Mouse (Mus musculus): ENCODE measurements around the gene Gtf3c1. TPM values are rescaled to one million over a fixed set of nuclear protein-coding genes. Genes with fewer than 3 reads are reported as not detected.

Gene Gtf3c1
- polyA plus RNA-seq, 1 experiment: 17.6 TPM

- 79% methylated on average over 4 of the region's 4 CpGs for WGBS
- no peak overlapping the region for H3K27ac ChIP-seq (ENCODE audit: control insufficient read depth, insufficient read depth, low read depth, low read length, poor library complexity)
- TF ChIP-seq CTCF (IDR thresholded peaks at IDR 0.05; ENCODE audit: control insufficient read depth, insufficient read depth, low read length): no peak
- TF ChIP-seq POLR2A (IDR thresholded peaks at IDR 0.05; ENCODE audit: borderline replicate concordance, control insufficient read depth, low read depth, low read length): no peak
- no peak overlapping the region for H3K4me3 ChIP-seq (replicated peaks; ENCODE audit: control insufficient read depth, low read depth, low read length)
- no peaks in the 10 kb centered on the region for H3K4me1 ChIP-seq (ENCODE audit: control insufficient read depth, insufficient read depth, low read length)
Observed at GRCm38 (mm10) chr7:125690516-125690915, 17.1 kb downstream of the Gtf3c1 start.

DNA sequence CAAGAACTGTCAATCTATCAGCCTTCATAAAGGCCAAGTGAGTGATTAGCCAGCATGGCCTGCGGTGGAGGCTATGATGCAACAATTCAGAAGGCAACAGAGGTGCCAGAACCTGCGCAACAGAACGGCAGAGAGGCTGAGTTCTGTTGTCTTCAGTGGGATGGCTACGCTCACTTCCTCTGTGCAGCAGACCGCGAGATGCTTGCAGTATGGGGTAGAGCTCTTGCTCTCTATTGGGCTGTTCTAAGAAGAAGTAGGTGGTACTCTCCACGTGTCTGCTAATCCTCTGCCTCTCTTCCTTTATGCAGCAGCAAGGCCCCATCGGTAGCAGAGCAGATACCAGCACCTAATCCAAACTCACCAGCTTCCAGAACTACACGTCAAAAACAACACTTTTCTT, 27.6 kb downstream of the Gtf3c1 start:
- WGBS: 60% methylated on average over 9 of the region's 9 CpGs
- H3K4me1 ChIP-seq (ENCODE audit: control insufficient read depth, insufficient read depth, low read length): no peaks in the 10 kb centered on the region; the same call in 1 of the 2 replicates
- H3K27ac ChIP-seq (ENCODE audit: control insufficient read depth, insufficient read depth, low read depth, low read length, poor library complexity): no peak overlapping the region
- H3K4me3 ChIP-seq (replicated peaks; ENCODE audit: control insufficient read depth, low read depth, low read length): no peak overlapping the region
- no peak for TF ChIP-seq POLR2A (IDR thresholded peaks at IDR 0.05; ENCODE audit: borderline replicate concordance, control insufficient read depth, low read depth, low read length)
- no peak for TF ChIP-seq CTCF (IDR thresholded peaks at IDR 0.05; ENCODE audit: control insufficient read depth, insufficient read depth, low read length)

DNA sequence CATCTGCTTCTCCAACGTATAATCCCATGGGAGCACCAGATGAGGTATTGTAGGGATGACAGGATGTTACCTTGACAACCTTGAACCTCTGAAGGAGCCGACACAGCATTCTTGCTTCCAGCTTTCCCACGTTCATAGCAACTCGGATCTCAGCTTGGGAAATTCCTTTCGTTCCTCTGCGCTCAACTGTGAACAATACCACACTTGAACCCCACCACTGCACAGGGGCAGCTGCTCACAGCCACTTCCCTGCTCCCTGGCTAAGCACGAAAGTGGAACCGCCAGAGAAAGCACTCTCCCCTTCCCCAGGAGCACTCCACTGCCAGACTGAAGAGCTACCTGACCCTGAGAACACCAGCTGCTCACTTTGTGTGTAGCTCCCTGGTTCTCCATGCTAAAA, 28.8 kb downstream of the Gtf3c1 start:
- TF ChIP-seq POLR2A (IDR thresholded peaks at IDR 0.05; ENCODE audit: borderline replicate concordance, control insufficient read depth, low read depth, low read length) (no peak), CTCF (IDR thresholded peaks at IDR 0.05; ENCODE audit: control insufficient read depth, insufficient read depth, low read length) (no peak)
- no peak overlapping the region for H3K27ac ChIP-seq (ENCODE audit: control insufficient read depth, insufficient read depth, low read depth, low read length, poor library complexity)
- H3K4me3 ChIP-seq (replicated peaks; ENCODE audit: control insufficient read depth, low read depth, low read length): no peak overlapping the region
- no peaks in the 10 kb centered on the region; the same call in 1 of the 2 replicates for H3K4me1 ChIP-seq (ENCODE audit: control insufficient read depth, insufficient read depth, low read length)
- WGBS: 87% methylated on average over 8 of the region's 8 CpGs

DNA sequence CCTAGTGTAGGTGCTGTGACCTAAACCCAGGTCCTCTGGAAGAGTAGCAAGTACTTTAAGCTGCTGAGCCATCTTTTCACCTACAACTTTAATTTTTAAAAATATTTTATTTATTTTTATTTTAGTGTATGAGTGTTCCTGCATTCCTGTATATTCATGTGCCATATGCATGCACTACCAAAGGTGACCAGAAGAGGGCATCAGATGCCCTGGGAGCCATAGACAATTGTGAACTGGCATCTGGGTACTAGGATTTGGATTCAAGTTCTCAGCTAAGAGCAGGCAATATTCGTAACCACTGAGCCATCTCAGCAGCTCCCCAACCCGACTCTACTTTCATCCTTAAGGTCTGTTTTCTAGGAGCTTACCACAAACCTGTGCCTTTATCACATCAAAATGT, 32.7 kb downstream of the Gtf3c1 start:
- H3K4me1 ChIP-seq (ENCODE audit: control insufficient read depth, insufficient read depth, low read length): no peaks in the 10 kb centered on the region; the same call in 1 of the 2 replicates
- H3K27ac ChIP-seq (ENCODE audit: control insufficient read depth, insufficient read depth, low read depth, low read length, poor library complexity): no peak overlapping the region
- WGBS: 52% methylated on average over 2 of the region's 2 CpGs
- peak; percentile 39 for TF ChIP-seq CTCF (IDR thresholded peaks at IDR 0.05; ENCODE audit: control insufficient read depth, insufficient read depth, low read length)
- no peak for TF ChIP-seq POLR2A (IDR thresholded peaks at IDR 0.05; ENCODE audit: borderline replicate concordance, control insufficient read depth, low read depth, low read length)
- no peak overlapping the region for H3K4me3 ChIP-seq (replicated peaks; ENCODE audit: control insufficient read depth, low read depth, low read length)

- TF ChIP-seq POLR2A (IDR thresholded peaks at IDR 0.05; ENCODE audit: borderline replicate concordance, control insufficient read depth, low read depth, low read length) (no peak), CTCF (IDR thresholded peaks at IDR 0.05; ENCODE audit: control insufficient read depth, insufficient read depth, low read length) (no peak)
- H3K4me1 ChIP-seq (ENCODE audit: control insufficient read depth, insufficient read depth, low read length): no peaks in the 10 kb centered on the region
- 74% methylated on average over 8 of the region's 8 CpGs for WGBS
- H3K27ac ChIP-seq (ENCODE audit: control insufficient read depth, insufficient read depth, low read depth, low read length, poor library complexity): no peak overlapping the region
- no peak overlapping the region for H3K4me3 ChIP-seq (replicated peaks; ENCODE audit: control insufficient read depth, low read depth, low read length)
Observed at GRCm38 (mm10) chr7:125671396-125671795, 36.2 kb downstream of the Gtf3c1 start.

DNA sequence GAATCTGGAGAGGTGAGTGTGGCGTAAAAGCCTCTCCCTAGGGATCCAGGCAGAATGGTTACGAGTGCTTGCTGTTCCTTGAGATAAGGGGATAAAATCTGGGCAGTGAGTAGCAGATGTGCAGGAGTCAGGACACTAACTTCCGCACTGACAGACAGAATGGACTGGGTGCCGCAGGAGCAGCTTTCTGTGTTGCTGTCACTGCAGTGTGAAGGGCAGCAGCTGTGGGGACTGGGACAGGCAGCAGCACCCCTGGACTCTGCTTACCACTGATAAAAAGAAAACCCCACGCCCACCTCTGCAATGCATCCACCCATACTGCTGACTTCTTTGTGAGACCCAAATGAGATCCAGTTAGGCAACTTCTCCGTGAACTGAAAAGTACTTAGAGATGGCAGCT, 36.7 kb downstream of the Gtf3c1 start:
- Histone ChIP-seq H3K4me3 (replicated peaks; ENCODE audit: control insufficient read depth, low read depth, low read length) (no peak overlapping the region), H3K27ac (ENCODE audit: control insufficient read depth, insufficient read depth, low read depth, low read length, poor library complexity) (no peak overlapping the region), H3K4me1 (ENCODE audit: control insufficient read depth, insufficient read depth, low read length) (no peaks in the 10 kb centered on the region)
- TF ChIP-seq CTCF (IDR thresholded peaks at IDR 0.05; ENCODE audit: control insufficient read depth, insufficient read depth, low read length) (no peak), POLR2A (IDR thresholded peaks at IDR 0.05; ENCODE audit: borderline replicate concordance, control insufficient read depth, low read depth, low read length) (no peak)
- 73% methylated on average over 6 of the region's 6 CpGs for WGBS

- TF ChIP-seq POLR2A (IDR thresholded peaks at IDR 0.05; ENCODE audit: borderline replicate concordance, control insufficient read depth, low read depth, low read length): no peak
- no peak for TF ChIP-seq CTCF (IDR thresholded peaks at IDR 0.05; ENCODE audit: control insufficient read depth, insufficient read depth, low read length)
- Histone ChIP-seq H3K27ac (ENCODE audit: control insufficient read depth, insufficient read depth, low read depth, low read length, poor library complexity) (no peak overlapping the region), H3K4me3 (replicated peaks; ENCODE audit: control insufficient read depth, low read depth, low read length) (no peak overlapping the region), H3K4me1 (ENCODE audit: control insufficient read depth, insufficient read depth, low read length) (no peaks in the 10 kb centered on the region)
- 84% methylated on average over 3 of the region's 3 CpGs for WGBS
Observed at GRCm38 (mm10) chr7:125663654-125664053, 43.9 kb downstream of the Gtf3c1 start.

DNA sequence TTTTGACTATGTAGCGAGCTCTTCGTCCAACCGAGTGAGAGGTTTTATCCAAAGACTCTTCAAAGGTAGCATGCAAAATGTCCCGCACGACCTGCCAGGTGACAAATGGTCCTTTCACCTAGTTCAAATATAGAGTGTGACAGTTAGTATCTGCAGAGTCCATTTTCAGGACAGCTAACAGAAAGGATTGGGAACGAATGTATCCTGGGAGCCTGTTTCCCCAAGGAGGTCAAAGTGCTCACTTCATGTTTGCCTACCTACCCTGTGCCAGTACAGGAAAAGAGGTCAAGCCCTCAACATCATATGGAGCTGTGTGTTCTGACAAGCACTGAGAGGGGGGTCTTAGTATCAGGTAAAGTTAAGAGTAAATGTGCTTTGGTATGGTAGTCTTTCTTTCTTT, 50.1 kb downstream of the Gtf3c1 start:
- WGBS: 94% methylated on average over 6 of the region's 6 CpGs
- no peak overlapping the region for H3K27ac ChIP-seq (ENCODE audit: control insufficient read depth, insufficient read depth, low read depth, low read length, poor library complexity)
- H3K4me3 ChIP-seq (replicated peaks; ENCODE audit: control insufficient read depth, low read depth, low read length): no peak overlapping the region
- TF ChIP-seq POLR2A (IDR thresholded peaks at IDR 0.05; ENCODE audit: borderline replicate concordance, control insufficient read depth, low read depth, low read length): no peak
- no peak for TF ChIP-seq CTCF (IDR thresholded peaks at IDR 0.05; ENCODE audit: control insufficient read depth, insufficient read depth, low read length)
- H3K4me1 ChIP-seq (ENCODE audit: control insufficient read depth, insufficient read depth, low read length): no peaks in the 10 kb centered on the region

GRCm38 (mm10) chr7:125649013-125649412, 58.6 kb downstream of the Gtf3c1 start:
- no peak overlapping the region for H3K4me3 ChIP-seq (replicated peaks; ENCODE audit: control insufficient read depth, low read depth, low read length)
- 82% methylated on average over 1 of the region's 1 CpGs for WGBS
- TF ChIP-seq CTCF (IDR thresholded peaks at IDR 0.05; ENCODE audit: control insufficient read depth, insufficient read depth, low read length) (no peak), POLR2A (IDR thresholded peaks at IDR 0.05; ENCODE audit: borderline replicate concordance, control insufficient read depth, low read depth, low read length) (no peak)
- H3K27ac ChIP-seq (ENCODE audit: control insufficient read depth, insufficient read depth, low read depth, low read length, poor library complexity): no peak overlapping the region
- H3K4me1 ChIP-seq (ENCODE audit: control insufficient read depth, insufficient read depth, low read length): no peaks in the 10 kb centered on the region

All from bone marrow, adult 2 months (tissue).